Mouse (Mus musculus) kidney, embryonic 14.5 days (tissue): ENCODE measurements around the gene Layn. TPM values are rescaled to one million over a fixed set of nuclear protein-coding genes. Genes with fewer than 3 reads are reported as not detected.

Experiments
- ATAC-seq: fragments of 200-750 bp; cut with Nextera tagmentation; 2 replicates; pipeline ENCODE4 v1.8.0; 2017; ENCODE audit warnings: moderate number of reproducible peaks, mild to moderate bottlenecking, moderate TSS enrichment, moderate library complexity; ENCODE audit not compliant: low FRiP score, low TSS enrichment
- H3K27ac ChIP-seq: fragments of 300-500 bp; sonication (generic); 2 replicates; pipeline ENCODE4 v1.5.1; 2014; ENCODE audit warnings: low read depth, mild to moderate bottlenecking, low read length, moderate library complexity, mixed read lengths
- H3K27me3 ChIP-seq: fragments of 300-500 bp; sonication (generic); 2 replicates; pipeline ENCODE4 v1.6.1; 2014; ENCODE audit warnings: mild to moderate bottlenecking, low read length; ENCODE audit not compliant: control insufficient read depth, insufficient read depth
- H3K36me3 ChIP-seq: fragments of 300-500 bp; sonication (generic); 2 replicates; pipeline ENCODE4 v1.6.1; 2014; ENCODE audit warnings: low read length, mixed read lengths; ENCODE audit not compliant: control insufficient read depth, insufficient read depth
- H3K4me1 ChIP-seq: fragments of 300-500 bp; sonication (generic); 2 replicates; pipeline ENCODE4 v1.6.1; 2014; ENCODE audit warnings: low read length, mixed read lengths; ENCODE audit not compliant: control insufficient read depth, insufficient read depth
- H3K4me2 ChIP-seq: fragments of 300-500 bp; sonication (generic); replicated peaks from 2 replicates; pipeline ENCODE4 v1.6.1; 2014; ENCODE audit warnings: low read depth, mild to moderate bottlenecking, low read length
- H3K4me3 ChIP-seq: fragments of 300-500 bp; sonication (generic); 2 replicates; pipeline ENCODE4 v1.5.1; 2014; ENCODE audit warnings: mild to moderate bottlenecking, low read length
- H3K9ac ChIP-seq: fragments of 300-500 bp; sonication (generic); 2 replicates; pipeline ENCODE4 v1.6.1; 2014; ENCODE audit warnings: low read depth, mild to moderate bottlenecking, low read length, moderate library complexity
- H3K9me3 ChIP-seq: fragments of 300-500 bp; sonication (generic); 2 replicates; pipeline ENCODE4 v1.6.1; 2016; ENCODE audit warnings: low read length; ENCODE audit not compliant: control insufficient read depth
- WGBS: fragments of 180-500 bp; shearing (Covaris S2); extraction: QIAGEN DNeasy Blood & Tissue Kit; methylation state at CpG from one replicate; pipeline ENCODE4 v1.1.7; 2014; 5-methylcytosine and 5-hydroxymethylcytosine counted together
- polyA plus RNA-seq: library from polyadenylated mRNA; unstranded; fragments of >200 nt; fragmentation: Nextera tagmentation; extraction: Ambion mirVana; gene quantifications from 2 replicates; pipeline ENCODE4 v1.2.1, GENCODE M21; 2014

The Layn gene
- polyA plus RNA-seq, result 5.4 and 7.6 TPM in 2 replicates

DNA sequence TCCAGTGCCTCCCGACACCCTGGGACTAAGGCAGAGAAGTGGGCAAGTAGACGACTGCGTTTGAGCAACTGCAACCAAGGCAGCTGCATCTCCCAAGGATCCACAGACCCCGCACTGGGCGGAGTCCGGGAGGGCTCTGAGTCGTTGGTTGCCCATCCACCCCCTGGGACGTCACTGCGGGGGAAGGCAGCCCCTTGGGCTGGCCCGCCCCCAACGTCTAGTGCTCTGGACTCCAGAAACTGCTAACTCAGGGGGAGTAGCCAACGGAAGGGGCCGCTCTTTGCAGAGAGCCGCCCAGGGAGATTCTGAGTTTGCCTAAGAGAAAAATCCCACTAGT is at the start of gene Layn:
Layn (minus strand) TSS at position 116 of the 337 bp plus-strand sequence.
- ATAC-seq, result peak; percentile 98
- Histone ChIP-seq H3K36me3 (no peaks in the 10 kb centered on the region), H3K27ac (no peak within 1 kb of the TSS), H3K27me3 (no peaks in the 10 kb centered on the region), H3K9me3 (no peaks in the 10 kb centered on the region), H3K4me1 (peaks cover 7% of the 10 kb centered on the region; the same call in 1 of the 2 replicates), H3K4me2 (peak within 1 kb of the TSS; percentile 93), H3K4me3 (peak within 1 kb of the TSS; percentile 57), H3K9ac (peak within 1 kb of the TSS; percentile 60)
- 0% methylated on average over 14 of the region's 14 CpGs for WGBS

DNA sequence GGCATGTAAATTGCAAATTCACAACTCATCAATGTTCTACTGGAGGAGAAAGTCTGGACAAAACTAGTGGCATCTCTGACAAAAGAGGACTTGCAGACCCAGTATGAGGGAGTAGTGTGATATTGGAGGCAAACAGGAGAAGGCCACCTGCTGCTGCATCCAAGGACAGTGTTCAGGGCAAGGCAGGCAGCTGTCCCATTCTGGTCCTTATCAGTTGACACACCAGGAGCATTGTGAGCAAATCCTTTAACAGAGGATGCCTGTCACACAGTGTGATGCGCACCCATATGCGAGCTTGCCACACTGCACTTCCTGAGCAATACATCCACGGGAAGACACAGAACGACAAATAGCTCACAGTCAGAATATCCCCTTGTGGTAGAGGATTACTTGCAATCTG is 37.9 kb upstream of the Layn start:
- Histone ChIP-seq H3K9ac (no peak overlapping the region), H3K4me3 (no peak overlapping the region), H3K4me2 (no peak overlapping the region), H3K4me1 (no peaks in the 10 kb centered on the region), H3K27ac (no peak overlapping the region), H3K36me3 (no peaks in the 10 kb centered on the region), H3K27me3 (no peaks in the 10 kb centered on the region), H3K9me3 (no peaks in the 10 kb centered on the region)
- WGBS, result 75% methylated on average over 4 of the region's 4 CpGs
- no peak for ATAC-seq

GRCm38 (mm10) chr9:51105751-51106150 is 28.9 kb upstream of the Layn start:
- Histone ChIP-seq H3K9me3 (no peaks in the 10 kb centered on the region), H3K27me3 (no peaks in the 10 kb centered on the region), H3K4me1 (peaks cover 6% of the 10 kb centered on the region; the same call in 1 of the 2 replicates), H3K4me2 (no peak overlapping the region), H3K27ac (no peak overlapping the region), H3K9ac (no peak overlapping the region), H3K36me3 (no peaks in the 10 kb centered on the region), H3K4me3 (no peak overlapping the region)
- WGBS, result 72% methylated on average over 2 of the region's 2 CpGs
- ATAC-seq, result no peak

GRCm38 (mm10) chr9:51103808-51104514 is 27.1 kb upstream of the Layn start:
- peak; percentile 79 for ATAC-seq
- Histone ChIP-seq H3K4me1 (peaks cover 6% of the 10 kb centered on the region; the same call in 1 of the 2 replicates), H3K27ac (no peak overlapping the region), H3K4me2 (peak overlapping the region; percentile 100), H3K9me3 (no peaks in the 10 kb centered on the region), H3K9ac (peak overlapping the region; percentile 67), H3K4me3 (peak overlapping the region; percentile 56), H3K27me3 (no peaks in the 10 kb centered on the region), H3K36me3 (no peaks in the 10 kb centered on the region)
- WGBS, result 12% methylated on average over 30 of the region's 30 CpGs

DNA sequence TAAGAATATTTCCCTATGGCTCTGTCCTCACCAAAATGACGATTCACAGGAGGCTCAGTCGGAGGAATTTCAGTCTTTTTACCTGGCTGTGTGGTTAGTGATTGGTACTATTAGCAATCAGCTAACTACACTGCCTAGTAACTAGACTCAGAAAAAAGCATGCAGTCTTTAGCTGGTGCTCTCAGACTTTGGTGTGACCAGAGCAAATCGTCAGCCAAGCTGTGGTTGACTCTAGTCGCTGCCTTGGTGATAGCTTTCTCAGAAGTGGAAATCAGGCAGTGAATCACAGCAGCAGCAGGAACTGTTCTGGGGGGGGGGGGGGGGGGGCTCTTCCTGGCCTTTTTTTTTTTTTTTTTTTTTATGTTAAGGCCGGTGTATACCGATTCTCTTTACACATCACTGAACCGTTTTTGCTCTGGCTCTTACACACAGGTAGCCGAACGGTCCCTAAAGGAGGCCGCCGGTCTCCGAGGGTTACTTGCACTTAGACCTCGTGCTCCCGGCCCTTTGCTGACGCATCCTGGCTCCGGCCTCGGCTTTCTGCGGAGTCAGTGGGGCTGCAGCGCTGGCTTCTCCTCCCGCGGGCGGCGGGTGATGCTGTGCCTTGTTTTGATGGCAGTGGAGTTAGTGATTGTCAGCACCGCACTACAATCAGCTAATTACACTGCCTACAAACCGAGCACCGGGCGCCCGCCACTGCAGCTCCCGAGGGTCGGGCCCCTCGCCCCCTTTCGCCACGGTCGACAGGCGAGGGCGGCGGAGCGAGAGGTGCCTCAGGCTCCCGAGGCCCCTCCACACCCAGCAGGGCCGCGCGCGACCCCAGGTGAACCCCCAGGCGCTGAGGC is 26.3 kb upstream of the Layn start:
- peak overlapping the region; percentile 67 for H3K9ac ChIP-seq
- H3K4me3 ChIP-seq, result peak overlapping the region; percentile 56
- peak overlapping the region; percentile 100 for H3K4me2 ChIP-seq
- peak; percentile 77 for ATAC-seq
- WGBS, result 2% methylated on average over 43 of the region's 44 CpGs
- H3K27ac ChIP-seq, result no peak overlapping the region
- H3K9me3 ChIP-seq, result no peaks in the 10 kb centered on the region
- no peaks in the 10 kb centered on the region for H3K36me3 ChIP-seq
- H3K27me3 ChIP-seq, result no peaks in the 10 kb centered on the region
- peaks cover 6% of the 10 kb centered on the region; the same call in 1 of the 2 replicates for H3K4me1 ChIP-seq

GRCm38 (mm10) chr9:51101756-51102425 is 25.0 kb upstream of the Layn start, which contains the start of gene 4833427G06Rik:
Gene 4833427G06Rik (minus strand): TSS chr9:51102078.
- no peaks in the 10 kb centered on the region for H3K9me3 ChIP-seq
- peaks cover 6% of the 10 kb centered on the region; the same call in 1 of the 2 replicates for H3K4me1 ChIP-seq
- H3K4me2 ChIP-seq, result peak within 1 kb of the TSS; percentile 100
- H3K36me3 ChIP-seq, result no peaks in the 10 kb centered on the region
- peak; percentile 74 for ATAC-seq
- H3K27ac ChIP-seq, result no peak within 1 kb of the TSS
- H3K4me3 ChIP-seq, result peak within 1 kb of the TSS; percentile 25
- no peak within 1 kb of the TSS for H3K9ac ChIP-seq
- no peaks in the 10 kb centered on the region for H3K27me3 ChIP-seq
- 8% methylated on average over 27 of the region's 27 CpGs for WGBS

DNA sequence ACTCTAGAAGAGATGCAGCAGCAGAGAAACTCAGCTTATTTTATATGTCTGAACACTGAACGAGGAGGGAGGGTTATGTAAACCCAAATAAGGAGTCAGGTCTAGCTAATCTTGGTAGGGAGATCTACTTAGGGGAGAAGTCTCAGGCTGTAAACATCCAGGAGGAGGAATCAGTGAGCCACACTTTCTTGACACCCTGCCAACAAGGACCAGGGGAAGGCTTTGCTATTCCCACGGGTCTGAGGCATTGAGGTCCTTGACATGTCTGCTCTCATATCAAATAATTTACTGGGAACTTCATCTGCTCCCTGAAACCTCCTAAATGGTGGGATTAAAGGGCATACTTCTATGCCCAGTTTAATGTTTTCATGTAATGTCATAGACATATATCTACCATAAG is 19.4 kb upstream of the Layn start:
- 57% methylated on average over 2 of the region's 2 CpGs for WGBS

DNA sequence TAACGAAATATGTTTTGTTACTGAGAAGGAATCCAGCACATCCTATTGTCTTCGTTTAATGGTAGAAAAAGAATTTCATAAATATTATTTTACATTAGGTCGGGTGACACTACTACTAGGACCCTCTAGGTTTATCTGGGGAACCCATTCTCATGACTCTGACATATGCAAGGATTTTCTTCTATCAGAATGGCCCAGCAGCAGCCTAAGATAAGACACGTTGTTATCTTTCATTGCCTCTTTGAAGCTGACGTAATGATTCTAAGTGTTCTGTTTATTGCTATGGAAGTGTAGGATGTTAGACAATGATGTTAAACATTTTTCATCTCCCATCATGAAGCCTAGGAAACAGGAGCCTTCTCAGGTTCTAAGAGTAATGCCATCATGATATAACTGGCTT is 16.8 kb upstream of the Layn start:
- Histone ChIP-seq H3K9ac (no peak overlapping the region), H3K27me3 (no peaks in the 10 kb centered on the region), H3K4me1 (no peaks in the 10 kb centered on the region), H3K36me3 (no peaks in the 10 kb centered on the region), H3K9me3 (no peaks in the 10 kb centered on the region), H3K4me3 (no peak overlapping the region), H3K27ac (no peak overlapping the region), H3K4me2 (no peak overlapping the region)
- 76% methylated on average over 5 of the region's 5 CpGs for WGBS
- no peak for ATAC-seq

More for the DNA sequence above, 19.4 kb upstream of the Layn start:
- H3K9me3 ChIP-seq, result no peaks in the 10 kb centered on the region
- no peak overlapping the region for H3K4me3 ChIP-seq
- H3K4me1 ChIP-seq, result no peaks in the 10 kb centered on the region
- no peaks in the 10 kb centered on the region for H3K36me3 ChIP-seq
- no peak overlapping the region for H3K27ac ChIP-seq
- no peak overlapping the region for H3K4me2 ChIP-seq
- no peak for ATAC-seq
- H3K9ac ChIP-seq, result no peak overlapping the region
- no peaks in the 10 kb centered on the region for H3K27me3 ChIP-seq
